Mouse (Mus musculus) urinary bladder, postnatal 25 days (tissue): ENCODE measurements around the gene Sox1.

Source experiments
- DNase-seq: peaks from one replicate; pipeline ENCODE4 v3.0.0; 2022; ENCODE audit warnings: low spot score

The Sox1 gene

GRCm38 (mm10) chr8:12389116-12389471 lies 6.0 kb upstream of the Sox1 start:
- no peak for DNase-seq

DNA sequence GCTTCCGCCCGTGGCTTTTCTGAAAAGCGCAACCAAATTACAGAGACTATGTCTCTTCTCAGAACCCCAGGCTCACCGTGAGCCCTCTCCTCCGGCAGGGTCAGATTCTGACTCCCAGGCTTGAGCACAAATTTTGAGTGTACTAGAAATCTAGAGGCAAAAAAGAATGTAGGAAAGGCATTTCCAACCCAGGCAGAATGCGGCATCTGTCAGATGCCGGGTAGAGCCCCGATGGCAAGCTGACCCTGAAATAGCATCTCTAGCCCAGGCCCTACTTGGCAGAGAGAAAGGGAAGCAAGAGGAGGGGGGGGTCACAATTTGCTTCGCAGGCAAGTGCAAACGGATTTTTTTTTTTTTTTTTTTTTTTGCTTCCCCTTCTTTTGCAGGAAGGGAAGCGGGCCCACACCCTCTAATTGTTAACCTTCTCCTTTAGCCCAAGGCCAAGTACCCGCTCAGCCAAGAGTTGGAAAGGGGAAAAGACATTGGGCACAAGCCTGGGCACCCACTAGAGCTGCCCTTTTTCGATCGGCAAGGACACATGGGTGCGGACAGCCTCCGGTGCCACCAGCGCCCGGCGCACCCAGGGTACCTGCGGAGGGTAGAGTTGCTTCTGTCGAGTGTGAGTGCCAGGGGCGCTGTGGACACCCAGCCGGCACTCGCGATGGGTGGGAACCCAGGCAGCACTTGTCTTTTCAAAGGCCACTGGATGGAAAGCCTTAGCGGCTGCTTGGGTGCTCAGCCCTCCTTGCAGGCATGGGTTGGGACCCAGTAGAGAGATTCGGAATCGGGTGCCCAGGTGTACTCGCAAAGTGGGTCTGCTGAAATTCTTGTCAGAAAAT lies 5.1 kb upstream of the Sox1 start:
- no peak for DNase-seq

DNA sequence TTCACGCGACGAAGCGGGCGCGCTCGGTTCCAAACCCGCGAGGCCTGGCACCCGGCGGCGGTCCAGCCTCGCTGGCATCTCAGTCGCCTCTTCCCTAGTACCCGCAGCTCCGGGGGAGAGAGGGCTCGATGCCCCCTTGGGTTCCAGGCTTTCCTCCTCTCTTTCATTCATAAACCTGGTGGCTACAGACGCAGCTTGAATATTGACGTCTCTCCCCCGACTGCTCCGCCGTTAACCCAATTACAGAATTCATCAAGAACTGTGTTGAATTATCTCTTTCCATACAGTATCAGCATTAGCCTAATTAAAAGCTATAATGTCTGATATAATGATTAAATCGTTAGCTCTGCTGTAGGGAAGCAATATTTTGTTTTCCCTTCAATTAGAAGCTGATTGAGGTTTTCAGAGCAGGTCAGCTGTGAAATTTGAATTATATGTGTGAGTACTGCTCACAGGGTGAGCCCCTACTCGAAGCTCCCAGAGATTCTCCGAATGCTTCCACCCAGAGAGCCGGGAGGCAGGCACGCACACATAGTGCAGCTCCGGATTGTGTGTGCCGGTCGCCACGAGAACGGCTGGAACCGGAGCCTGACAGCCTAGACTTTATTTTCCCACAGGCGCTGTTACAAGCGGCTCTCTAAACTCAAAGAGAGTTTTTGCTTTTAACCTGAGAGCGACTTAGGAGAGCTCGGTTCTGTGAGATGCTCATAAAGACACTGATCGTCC lies 4.3 kb upstream of the Sox1 start:
- no peak for DNase-seq

- DNase-seq: no peak
Observed at GRCm38 (mm10) chr8:12391366-12392250, 3.5 kb upstream of the Sox1 start.

DNA sequence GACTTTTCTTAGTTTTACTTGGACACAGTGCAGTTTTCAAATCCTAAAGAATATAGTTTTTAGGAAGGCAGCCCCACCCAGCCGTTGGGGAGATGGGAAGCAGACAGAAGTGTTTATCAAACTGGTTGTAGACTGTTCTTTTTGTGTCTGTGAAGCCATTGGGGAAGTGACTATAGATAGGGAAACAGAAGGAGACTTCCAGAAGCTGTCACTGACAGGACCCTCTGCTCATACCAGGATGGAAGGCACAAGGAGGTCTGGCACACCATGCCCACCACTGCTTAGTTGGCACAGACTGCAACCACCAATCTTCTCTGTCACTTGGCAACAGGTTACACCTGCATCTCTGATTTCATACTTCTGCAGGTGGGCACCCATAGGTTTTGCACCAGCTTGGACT lies 2.3 kb upstream of the Sox1 start:
- DNase-seq: no peak

DNA sequence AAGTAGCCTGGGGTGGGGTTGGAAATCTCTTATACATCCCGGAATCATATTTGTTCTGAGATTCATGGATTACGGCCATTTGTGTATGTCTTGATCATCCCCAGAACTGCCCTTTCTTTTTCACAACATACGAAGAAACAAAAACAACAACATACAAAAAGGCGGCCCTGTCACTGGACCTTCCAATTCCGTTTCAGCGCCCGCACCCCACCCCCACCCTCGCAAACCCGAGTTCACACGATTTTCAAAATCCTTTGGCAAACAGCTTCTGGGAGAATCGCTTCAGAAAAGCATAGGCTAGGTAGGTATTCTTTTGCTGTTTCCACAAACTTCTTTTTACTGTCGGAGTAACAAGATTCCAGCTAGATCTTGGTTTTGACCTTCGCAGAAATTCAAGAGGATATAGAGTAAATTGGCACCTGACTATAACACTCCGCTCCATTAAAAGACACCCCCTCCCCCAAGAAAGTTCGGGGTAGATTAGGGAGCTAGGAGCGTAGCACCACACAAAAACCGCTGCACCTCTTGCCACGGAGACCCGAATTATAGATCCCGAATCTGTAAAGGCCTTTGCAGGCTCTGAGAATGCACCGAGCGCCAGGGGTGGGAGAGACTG lies 602 bp upstream of the Sox1 start:
- no peak for DNase-seq

GRCm38 (mm10) chr8:12396501-12397345 lies 1.6 kb downstream of the Sox1 start:
- DNase-seq: no peak

DNA sequence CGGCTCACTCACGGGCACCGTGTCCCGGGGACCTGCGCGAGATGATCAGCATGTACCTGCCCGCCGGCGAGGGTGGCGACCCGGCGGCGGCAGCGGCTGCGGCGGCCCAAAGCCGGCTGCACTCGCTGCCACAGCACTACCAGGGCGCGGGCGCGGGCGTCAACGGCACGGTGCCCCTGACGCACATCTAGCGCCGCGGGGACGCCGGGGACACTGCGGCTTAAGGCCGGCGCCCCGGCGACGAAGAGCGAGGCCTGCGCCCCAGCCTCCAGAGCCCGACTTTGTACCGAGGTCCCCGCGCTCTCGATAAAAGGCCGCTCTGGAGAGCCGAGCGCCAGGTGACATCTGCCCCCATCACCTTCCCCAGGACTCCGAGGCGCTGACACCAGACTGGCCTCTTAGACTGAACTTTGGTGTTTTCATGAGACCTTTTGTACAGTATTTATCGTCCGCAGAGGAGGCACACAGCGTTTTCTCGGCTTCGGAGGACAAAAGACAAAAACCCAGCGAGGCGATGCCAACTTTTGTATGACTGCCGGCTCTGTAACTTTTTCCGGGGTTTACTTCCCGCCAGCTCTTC lies 2.3 kb downstream of the Sox1 start:
- DNase-seq: no peak

- DNase-seq: no peak
Observed at GRCm38 (mm10) chr8:12398011-12398945, 3.2 kb downstream of the Sox1 start.

DNA sequence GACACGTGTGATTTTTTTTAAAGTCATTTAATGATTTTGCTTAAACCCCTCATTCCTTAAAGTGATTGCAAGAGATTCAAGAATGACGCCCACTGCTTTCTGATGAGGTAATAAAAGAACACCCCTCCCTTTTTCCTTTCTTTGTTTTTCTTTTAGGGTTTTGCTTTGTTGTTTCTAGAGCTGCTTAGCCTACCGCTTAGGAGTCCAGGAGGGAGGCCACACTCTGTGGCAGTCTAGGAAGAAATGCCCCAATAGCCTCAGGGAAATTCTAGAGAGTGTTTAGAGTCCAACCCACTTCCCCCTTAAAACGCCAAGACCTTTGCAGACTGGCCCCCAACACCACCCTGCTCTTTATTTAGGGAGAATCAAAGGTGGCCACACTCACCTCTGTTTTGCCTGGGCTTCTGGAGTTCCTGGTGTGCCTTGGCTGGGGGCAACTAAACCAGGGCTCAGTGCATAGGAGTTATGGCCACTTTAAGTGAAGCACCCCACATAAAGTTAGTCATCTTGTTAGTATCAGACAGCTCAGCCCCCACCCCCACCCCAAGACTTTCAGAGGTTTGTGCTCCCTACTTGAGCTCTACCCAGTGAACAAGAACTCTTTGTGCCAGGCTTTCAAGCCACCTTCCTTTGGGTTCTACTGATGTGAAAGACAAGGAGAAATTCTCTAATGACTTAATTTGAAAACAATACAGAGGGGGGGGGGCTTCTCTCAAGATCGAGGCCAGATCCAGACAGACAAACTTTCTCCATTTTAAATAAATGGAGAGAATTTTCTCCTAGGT lies 4.5 kb downstream of the Sox1 start:
- DNase-seq: no peak

GRCm38 (mm10) chr8:12400611-12401390 lies 5.7 kb downstream of the Sox1 start:
- no peak for DNase-seq

DNA sequence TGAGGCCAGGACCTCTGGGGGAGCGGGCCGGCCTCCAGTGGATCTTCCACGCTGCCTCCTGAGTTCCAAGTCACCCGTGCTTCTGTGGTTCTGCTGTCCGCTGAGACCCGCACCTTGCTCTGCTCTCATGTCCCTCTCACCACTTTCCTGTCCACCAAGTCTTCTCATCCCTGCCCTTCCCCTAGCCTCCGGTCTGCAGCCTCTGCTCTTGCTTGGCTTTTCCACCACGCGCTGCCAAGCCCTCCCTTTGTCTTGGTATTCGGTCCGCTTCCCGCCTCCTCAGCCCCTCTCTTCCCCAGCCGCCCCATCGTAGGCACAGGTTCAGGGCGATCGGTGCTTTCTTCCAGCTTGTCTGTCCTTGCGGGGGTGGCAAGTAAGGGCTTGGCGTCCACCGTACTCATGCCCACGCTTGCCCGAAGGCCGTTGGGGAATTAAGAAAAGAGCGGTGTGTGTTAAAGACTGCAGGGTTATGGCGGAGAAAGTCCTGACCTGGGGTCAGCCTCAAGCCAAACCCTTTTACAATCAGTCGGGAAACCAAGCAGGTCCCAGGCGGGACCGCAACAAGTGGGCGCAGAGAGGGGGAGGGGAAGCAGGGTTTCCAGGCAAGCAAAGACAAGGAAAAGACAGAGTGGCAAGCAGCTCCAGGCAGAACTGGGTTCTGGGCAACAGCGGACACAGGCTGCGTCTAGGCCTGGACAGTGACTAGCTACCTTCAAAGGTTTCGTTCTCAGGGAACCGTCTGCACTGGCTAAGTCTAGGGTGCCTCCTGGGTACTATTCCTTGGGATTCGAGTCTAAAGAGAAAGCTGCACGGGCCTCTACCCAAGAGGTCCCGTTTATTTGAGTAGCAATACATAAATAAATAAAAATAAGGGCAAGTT lies 6.5 kb downstream of the Sox1 start:
- no peak for DNase-seq

GRCm38 (mm10) chr8:12402709-12403108 lies 7.6 kb downstream of the Sox1 start:
- no peak for DNase-seq

GRCm38 (mm10) chr8:12408020-12408419 lies 12.9 kb downstream of the Sox1 start:
- no peak for DNase-seq

DNA sequence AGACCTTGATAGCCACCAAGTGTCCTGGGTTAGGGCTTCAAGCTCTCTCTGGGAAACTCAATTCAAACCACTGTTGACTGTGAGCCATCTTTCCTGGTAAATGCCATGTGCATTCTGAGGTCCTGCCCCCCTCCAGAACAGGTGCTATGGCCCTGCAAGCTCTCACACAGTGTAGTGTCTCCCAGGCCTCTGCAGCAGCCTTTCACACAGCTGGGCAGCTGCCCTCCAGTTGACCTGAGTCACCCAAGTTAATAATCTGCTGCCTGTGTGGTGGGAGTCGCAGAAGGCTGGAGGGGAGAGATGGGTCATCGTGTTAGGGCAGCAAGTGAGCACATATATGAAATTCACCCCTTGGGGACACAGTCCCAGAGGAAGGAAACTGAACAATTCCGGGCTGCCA lies 14.9 kb downstream of the Sox1 start:
- DNase-seq: no peak

GRCm38 (mm10) chr8:12417056-12417455 lies 22.0 kb downstream of the Sox1 start:
- DNase-seq: no peak

DNA sequence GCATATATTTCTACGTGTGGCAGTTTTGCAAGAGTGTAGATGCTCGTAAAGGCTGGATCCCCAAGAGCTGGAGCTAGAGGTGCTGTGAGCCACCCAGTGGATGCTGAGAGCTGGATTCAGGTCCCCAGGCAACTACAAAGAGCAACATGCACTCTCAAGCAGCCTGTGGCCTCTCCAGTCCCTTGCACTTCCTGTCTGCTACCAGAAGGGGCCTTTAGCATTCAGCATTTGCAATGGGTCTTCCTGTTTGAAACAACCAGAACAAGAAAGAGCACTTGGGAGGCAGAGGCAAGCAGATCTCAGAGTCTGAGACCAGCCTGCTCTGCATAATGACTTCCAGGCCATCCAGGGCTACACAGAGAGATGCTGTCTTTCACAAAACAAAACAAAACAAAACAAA lies 25.4 kb downstream of the Sox1 start:
- DNase-seq: no peak
